Mouse (Mus musculus): Measurements from ENCODE around the gene Vav3. TPM values are rescaled to one million over a fixed set of nuclear protein-coding genes. Genes with fewer than 3 reads are reported as not detected.

The Vav3 gene
- total RNA-seq, 1 experiment from 2014 or later = 71.3 TPM

Other genes with a start within 250 kb of the Vav3 start
- 29.5 and 35.9 TPM in 2 replicates for gene Slc25a24, start 217.5 kb upstream of the Vav3 start, total RNA-seq (2017)